26 mouse cellular contexts compared by ENCODE assay signal in genomic region chr3:82027286-82027685, GRCm38 (mm10). TPM values are rescaled to one million over a fixed set of nuclear protein-coding genes. Genes with fewer than 3 reads are reported as not detected.
DNase-seq lines count a peak whose midpoint lies in the region; ATAC-seq lines count a peak whose summit lies in the region.
"Had no signal": no experiment of that assay in that cellular context is flagged by ENCODE, and none has a peak within 500 bp of the region (broad histone marks: within the 10 kb centered on the region; RNA-seq: fewer than 3 reads in every experiment).

No protein-coding gene starts in this region.

- ATAC-seq in frontal cortex, adult (ENCODE audit: low TSS enrichment), result peak; percentile 53
- ATAC-seq: CD4-positive, CD25-positive, alpha-beta regulatory T cell, adult 4 months; intestine, postnatal 0 days; midbrain, embryonic 13.5 days had no signal

- peak; percentile 31 for DNase-seq in cerebellum, adult 11-12 months
- DNase-seq in cerebellum, adult 8-10 months, result no peak
- DNase-seq in frontal cortex, adult 2 months (ENCODE audit: extremely low spot score in 1 of 2, low spot score in 1 of 2), result no peak
- peak; percentile 37 for DNase-seq in right cerebral cortex, adult 18-20 months
- DNase-seq in right cerebral cortex, postnatal 36 days (ENCODE audit: low spot score in 2 of 2), result no peak
- DNase-seq in c-Kit-positive CD71-positive TER-119-positive erythroid progenitor cells, embryonic 14.5 days (ENCODE audit: low spot score), result no peak
- DNase-seq: embryo, embryonic 11 days; gastrocnemius, adult 2 months; heart, postnatal 4 days; kidney, postnatal 25 days; lung, postnatal 36 days; right cerebral cortex, postnatal 25 days; thymus, postnatal 14 days had no signal

RNA-seq across cellular contexts. Expression of gene Asic5, which starts 45.2 kb away (rescaled TPM):
- not detected in 2 replicates for polyA plus RNA-seq in frontal cortex, adult 2 months (2012; rRNA removed)
- polyA plus RNA-seq: CD4-positive, CD25-positive, alpha-beta regulatory T cell, adult 4 months; embryonic facial prominence, embryonic 13.5 days; erythroblast, embryonic 14.5 days; heart, embryonic 16.5 days; kidney, embryonic 14.5 days; limb, embryonic 14.5 days; liver, embryonic 15.5 days; lung, embryonic 15.5 days; neural tube, embryonic 12.5 days; spleen, adult 2 months had no signal

RNA-seq across cellular contexts. Expression of gene Gucy1b1, which starts 47.2 kb away (rescaled TPM):
- 129 and 141 TPM in 2 replicates for polyA plus RNA-seq in frontal cortex, adult 2 months (2012; rRNA removed)
- polyA plus RNA-seq: erythroblast, embryonic 14.5 days had no signal

RNA-seq across cellular contexts. Expression of gene Tdo2, which starts 51.3 kb away (rescaled TPM):
- polyA plus RNA-seq in frontal cortex, adult 2 months (2012; rRNA removed), result 0.38 and 1.1 TPM in 2 replicates
- polyA plus RNA-seq: embryonic facial prominence, embryonic 13.5 days; erythroblast, embryonic 14.5 days; liver, embryonic 15.5 days; midbrain, embryonic 13.5 days; spleen, adult 2 months had no signal

Comparison
In these comparisons a context has a peak if more than half of its experiments do, and no peak if none do; other contexts are left out.
1. DNase-seq: peak in cerebellum, adult 11-12 months (single experiment) and right cerebral cortex, adult 18-20 months (single experiment); none in cerebellum, adult 8-10 months (single experiment), frontal cortex, adult 2 months (0 of 2), right cerebral cortex, postnatal 36 days (0 of 2) and c-Kit-positive CD71-positive TER-119-positive erythroid progenitor cells, embryonic 14.5 days (single experiment).